Mouse (Mus musculus): ENCODE measurements around the gene Gng4.
"Not testable (repeated sequence)": the region's sequence is repeated elsewhere in the genome, so short reads cannot be mapped to it uniquely, and the experiment has no call there.

The Gng4 gene

GRCm38 (mm10) chr13:13783894-13784419 is at the start of gene Gng4:
Gng4 (plus strand) TSS chr13:13784059.
- DNase-seq (ENCODE audit: low spot score) = no peak

GRCm38 (mm10) chr13:13739232-13739631 is 44.6 kb upstream of the Gng4 start:
- no peak for DNase-seq (ENCODE audit: low spot score)

GRCm38 (mm10) chr13:13745911-13746310 is 37.9 kb upstream of the Gng4 start:
- DNase-seq (ENCODE audit: low spot score) = no peak

- no peak for DNase-seq (ENCODE audit: low spot score)
Observed at GRCm38 (mm10) chr13:13775778-13776494, 7.9 kb upstream of the Gng4 start.

GRCm38 (mm10) chr13:13777052-13777451 is 6.8 kb upstream of the Gng4 start:
- no peak for DNase-seq (ENCODE audit: low spot score)

- DNase-seq (ENCODE audit: low spot score) = no peak
Observed at GRCm38 (mm10) chr13:13777696-13778095, 6.2 kb upstream of the Gng4 start.

- no peak for DNase-seq (ENCODE audit: low spot score)
Observed at GRCm38 (mm10) chr13:13778837-13779458, 4.9 kb upstream of the Gng4 start.

- DNase-seq (ENCODE audit: low spot score) = no peak
Observed at GRCm38 (mm10) chr13:13780271-13780670, 3.6 kb upstream of the Gng4 start.

GRCm38 (mm10) chr13:13781026-13781425 is 2.8 kb upstream of the Gng4 start:
- no peak for DNase-seq (ENCODE audit: low spot score)

- no peak for DNase-seq (ENCODE audit: low spot score)
Observed at GRCm38 (mm10) chr13:13783296-13783695, 563 bp upstream of the Gng4 start.

- DNase-seq (ENCODE audit: low spot score) = no peak
Observed at GRCm38 (mm10) chr13:13784420-13784936, 619 bp downstream of the Gng4 start.

- no peak for DNase-seq (ENCODE audit: low spot score)
Observed at GRCm38 (mm10) chr13:13784981-13785783, 1.3 kb downstream of the Gng4 start.

GRCm38 (mm10) chr13:13786971-13787370 is 3.1 kb downstream of the Gng4 start:
- DNase-seq (ENCODE audit: low spot score) = no peak

GRCm38 (mm10) chr13:13788070-13788469 is 4.2 kb downstream of the Gng4 start:
- no peak for DNase-seq (ENCODE audit: low spot score)

GRCm38 (mm10) chr13:13791981-13792380 is 8.1 kb downstream of the Gng4 start:
- DNase-seq (ENCODE audit: low spot score) = no peak

- DNase-seq (ENCODE audit: low spot score) = no peak
Observed at GRCm38 (mm10) chr13:13795166-13795832, 11.4 kb downstream of the Gng4 start.

- DNase-seq (ENCODE audit: low spot score) = no peak
Observed at GRCm38 (mm10) chr13:13796082-13796481, 12.2 kb downstream of the Gng4 start.

GRCm38 (mm10) chr13:13797816-13798215 is 14.0 kb downstream of the Gng4 start:
- DNase-seq (ENCODE audit: low spot score) = not testable (repeated sequence)

- DNase-seq (ENCODE audit: low spot score) = no peak
Observed at GRCm38 (mm10) chr13:13798775-13799174, 14.9 kb downstream of the Gng4 start.

GRCm38 (mm10) chr13:13808337-13809132 is 24.7 kb downstream of the Gng4 start:
- DNase-seq (ENCODE audit: low spot score) = no peak

- DNase-seq (ENCODE audit: low spot score) = no peak
Observed at GRCm38 (mm10) chr13:13810885-13811284, 27.0 kb downstream of the Gng4 start.

All from spleen, adult 12 weeks (tissue).